Mouse (Mus musculus) spleen, embryonic (tissue): ENCODE results near the gene Bckdk.

Experiments
- CTCF ChIA-PET: fragments of 350-600 bp; sonication (Branson Sonifier 250); formaldehyde crosslinking; loops from one replicate; lab custom pipeline; 2022; lab: Charles Lee

Gene Bckdk

DNA sequence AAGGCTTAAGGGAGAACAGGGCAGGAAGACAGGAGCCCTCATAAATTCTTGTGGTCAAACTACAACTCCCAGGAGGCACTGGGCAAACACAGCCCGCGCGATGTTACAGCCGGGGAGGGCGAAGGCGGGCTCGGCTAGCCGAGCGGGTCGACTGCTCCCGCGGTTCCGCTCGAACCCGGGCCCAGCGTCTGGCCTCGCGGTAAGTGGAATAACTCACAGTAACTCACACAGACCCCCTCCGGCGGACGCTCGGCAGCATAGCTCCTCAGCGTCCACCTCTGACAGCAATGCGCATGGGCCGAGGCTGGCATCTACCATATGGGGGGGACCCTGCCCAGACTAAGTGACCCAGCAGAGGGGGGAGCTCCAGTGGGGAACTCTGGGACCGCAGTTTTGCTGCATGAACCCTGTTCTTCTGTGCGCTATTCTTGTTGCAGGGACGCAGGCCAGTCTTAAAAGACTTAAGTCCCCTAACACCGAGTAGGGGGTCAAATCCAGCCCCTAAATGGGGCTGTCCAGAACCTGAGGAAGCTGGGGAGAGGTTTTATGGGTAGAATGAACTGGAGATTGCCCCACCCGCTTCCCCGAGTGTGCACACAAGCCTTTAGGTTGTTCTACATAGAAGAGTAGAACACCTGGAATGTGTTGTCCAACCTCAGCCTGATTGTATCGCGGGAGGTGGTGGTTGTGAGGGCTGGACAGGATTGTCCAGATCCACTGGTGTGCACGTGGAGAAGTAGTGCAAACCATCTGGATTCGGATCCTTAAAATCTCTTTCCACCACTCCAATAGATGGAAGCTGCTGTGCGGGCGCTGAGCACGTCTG, at the start of gene Bckdk:
Gene Bckdk, plus strand, starts transcription at position 112 of the 826 bp plus-strand sequence.
- CTCF ChIA-PET: interaction anchor here (0.6 to 1.7 kb wide), 4 partner anchors 8 to 88 kb away, joined by 3 to 5 read pairs (median 3); partner anchors contain the start of gene Kat8

DNA sequence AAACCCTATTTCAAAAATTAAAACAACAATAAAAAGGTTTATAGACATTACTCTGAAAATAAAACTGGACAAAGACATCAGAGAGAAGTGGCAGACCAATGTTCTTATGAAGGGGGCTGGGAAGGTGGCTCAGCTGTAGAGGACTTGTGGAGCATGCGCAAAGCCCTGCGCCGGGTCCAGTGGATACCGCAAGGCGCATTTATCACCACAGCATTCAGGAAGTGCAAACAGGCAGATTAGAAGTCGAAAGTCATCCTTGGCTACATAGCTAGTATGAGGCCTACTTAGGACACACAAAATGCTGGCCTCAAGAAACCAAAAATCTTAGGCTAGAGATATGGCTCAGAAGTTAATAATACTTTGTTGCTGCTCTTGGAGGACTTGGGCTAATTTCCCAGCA, 45.6 kb upstream of the Bckdk start:
- CTCF ChIA-PET: interaction anchor here (1.0 kb wide), 1 partner anchor 564 kb away, joined by 5 read pairs; no protein-coding TSS in a partner anchor

- CTCF ChIA-PET: interaction anchor here (0.6 kb wide), 1 partner anchor 101 kb away, joined by 7 read pairs; no protein-coding TSS in a partner anchor
Observed at GRCm38 (mm10) chr7:127866434-127866833, 37.4 kb upstream of the Bckdk start.

DNA sequence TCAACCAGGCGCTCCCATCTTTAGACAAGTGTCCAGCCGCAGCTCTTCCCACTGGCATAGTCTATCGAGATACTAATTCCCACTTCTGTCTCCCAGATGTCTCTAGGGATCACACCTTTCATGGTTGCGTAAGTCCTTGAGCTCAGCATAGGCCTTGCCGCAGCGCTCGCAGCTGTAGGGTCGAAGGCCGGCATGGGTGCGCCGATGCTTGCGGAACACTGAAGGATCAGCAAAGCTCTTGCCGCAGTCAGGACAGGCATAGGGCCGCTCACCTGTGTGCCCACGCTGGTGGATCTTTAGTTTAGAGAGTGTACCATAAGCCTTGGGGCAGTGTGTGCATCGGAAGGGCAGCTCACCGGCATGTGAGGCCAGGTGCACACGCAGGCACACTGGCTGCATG, 36.2 kb upstream of the Bckdk start:
- CTCF ChIA-PET: no interaction called here

- CTCF ChIA-PET: interaction anchor here (0.5 kb wide), 1 partner anchor 187 kb away, joined by 6 read pairs; no protein-coding TSS in a partner anchor
Observed at GRCm38 (mm10) chr7:127869149-127869810, 34.6 kb upstream of the Bckdk start.

GRCm38 (mm10) chr7:127870136-127870821, 33.6 kb upstream of the Bckdk start:
- CTCF ChIA-PET: interaction anchor here (0.5 to 0.6 kb wide), 2 partner anchors 16 to 1117 kb away, joined by 3 to 5 read pairs; no protein-coding TSS in a partner anchor

DNA sequence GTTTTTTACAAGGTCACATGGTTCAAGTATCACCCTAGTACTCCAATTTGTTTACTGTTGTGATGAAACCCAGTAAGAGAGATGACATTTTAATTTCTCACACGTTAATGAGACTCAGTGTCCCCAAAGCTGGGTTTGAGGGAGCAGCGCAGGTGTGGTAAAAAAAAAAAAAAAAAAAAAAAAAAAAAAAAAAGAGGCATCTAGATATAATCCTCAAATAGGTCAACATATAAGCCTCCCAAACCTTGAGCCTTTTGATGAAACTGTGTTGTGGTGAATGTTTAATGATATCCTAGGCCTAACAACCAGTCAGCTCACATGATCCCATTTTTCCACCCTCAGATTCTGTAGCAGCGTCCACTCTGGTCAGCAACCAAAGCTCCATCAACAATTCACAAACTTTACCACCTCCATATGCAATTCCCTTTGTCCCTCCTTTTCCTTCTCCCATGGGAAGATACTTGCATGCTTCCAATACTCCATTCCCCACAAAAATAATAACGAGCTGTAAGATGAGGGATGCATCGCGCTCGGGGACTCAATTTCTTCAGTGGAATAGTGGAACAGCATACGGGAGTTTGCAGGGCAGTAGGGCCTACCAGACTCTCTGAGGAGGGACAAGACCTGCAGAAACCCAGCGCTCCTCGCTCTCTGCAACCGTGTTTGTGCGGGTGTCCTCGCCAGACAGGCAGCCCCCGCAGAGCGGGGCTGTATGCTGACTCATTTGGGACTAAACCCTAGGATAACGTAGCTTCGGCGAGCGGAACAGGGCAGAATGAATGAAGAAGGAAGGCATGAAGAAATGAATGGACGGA, 28.9 kb upstream of the Bckdk start:
- CTCF ChIA-PET: interaction anchor here (0.5 to 1.0 kb wide), 6 partner anchors 42 to 577 kb away, joined by 3 to 4 read pairs (median 3); no protein-coding TSS in a partner anchor

- CTCF ChIA-PET: interaction anchor here (0.5 to 0.7 kb wide), 4 partner anchors 47 to 578 kb away, joined by 3 to 4 read pairs (median 3); no protein-coding TSS in a partner anchor
Observed at GRCm38 (mm10) chr7:127875627-127876001, 28.3 kb upstream of the Bckdk start.

DNA sequence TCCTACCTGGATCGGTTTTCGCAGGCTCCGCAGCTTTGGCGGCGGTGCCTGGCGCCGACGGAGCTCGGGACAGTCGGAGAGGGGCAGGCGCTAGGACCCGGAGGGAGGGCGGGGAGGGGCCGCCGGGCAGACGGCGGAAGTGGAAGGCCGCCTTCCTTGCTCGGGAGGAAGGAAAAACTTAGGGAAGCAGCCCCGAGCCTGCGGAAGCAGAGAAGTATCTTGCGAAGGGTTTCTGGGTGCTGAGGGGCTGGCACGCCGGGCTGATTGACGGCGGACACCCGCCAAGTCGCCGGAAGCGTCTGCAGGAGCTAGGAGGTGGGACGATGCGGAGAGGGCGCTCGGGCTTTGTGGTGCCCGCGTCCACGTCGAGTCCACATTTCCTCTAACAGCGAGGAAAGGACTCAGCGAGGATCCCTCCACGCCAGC, 27.8 kb upstream of the Bckdk start, which contains the start of gene Zfp646:
Gene Zfp646, plus strand, starts transcription at position 181 of the 426 bp plus-strand sequence.
- CTCF ChIA-PET: interaction anchor here (0.6 kb wide), 2 partner anchors 47 to 1212 kb away, joined by 3 to 4 read pairs; no protein-coding TSS in a partner anchor

GRCm38 (mm10) chr7:127876467-127877348, 27.2 kb upstream of the Bckdk start, which contains the start of gene Zfp668:
Gene Zfp668 (minus strand): TSS chr7:127876828.
- CTCF ChIA-PET: interaction anchor here (0.6 kb wide), 1 partner anchor 1213 kb away, joined by 3 read pairs; no protein-coding TSS in a partner anchor

DNA sequence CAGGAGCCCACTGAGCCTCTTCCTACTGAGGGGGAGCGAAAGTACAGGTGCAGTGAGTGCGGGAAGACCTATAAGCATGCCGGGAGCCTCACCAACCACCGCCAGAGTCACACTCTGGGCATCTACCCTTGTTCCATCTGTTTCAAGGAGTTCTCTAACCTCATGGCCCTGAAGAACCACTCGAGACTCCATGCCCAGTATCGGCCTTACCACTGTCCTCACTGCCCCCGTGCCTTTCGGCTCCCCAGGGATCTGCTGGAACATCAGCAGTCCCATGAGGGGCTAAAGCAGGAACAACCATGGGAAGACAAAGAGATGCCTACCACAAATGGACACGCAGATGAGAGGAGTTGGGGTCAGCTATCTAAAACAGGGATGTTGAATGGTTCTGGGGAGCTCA, 24.6 kb upstream of the Bckdk start:
- CTCF ChIA-PET: interaction anchor here (1.4 kb wide), 1 partner anchor 25 kb away, joined by 5 read pairs; the partner anchor contains the start of gene Bckdk

- CTCF ChIA-PET: interaction anchor here (0.5 to 1.4 kb wide), 2 partner anchors 16 to 24 kb away, joined by 5 to 7 read pairs; partner anchors contain the start of gene Bckdk
Observed at GRCm38 (mm10) chr7:127880431-127880830, 23.5 kb upstream of the Bckdk start.

- CTCF ChIA-PET: interaction anchor here (0.6 kb wide), 1 partner anchor 15 kb away, joined by 5 read pairs; no protein-coding TSS in a partner anchor
Observed at GRCm38 (mm10) chr7:127885951-127886350, 17.9 kb upstream of the Bckdk start.

- CTCF ChIA-PET: no interaction called here
Observed at GRCm38 (mm10) chr7:127886551-127886950, 17.3 kb upstream of the Bckdk start.

GRCm38 (mm10) chr7:127887191-127887590, 16.7 kb upstream of the Bckdk start:
- CTCF ChIA-PET: no interaction called here

DNA sequence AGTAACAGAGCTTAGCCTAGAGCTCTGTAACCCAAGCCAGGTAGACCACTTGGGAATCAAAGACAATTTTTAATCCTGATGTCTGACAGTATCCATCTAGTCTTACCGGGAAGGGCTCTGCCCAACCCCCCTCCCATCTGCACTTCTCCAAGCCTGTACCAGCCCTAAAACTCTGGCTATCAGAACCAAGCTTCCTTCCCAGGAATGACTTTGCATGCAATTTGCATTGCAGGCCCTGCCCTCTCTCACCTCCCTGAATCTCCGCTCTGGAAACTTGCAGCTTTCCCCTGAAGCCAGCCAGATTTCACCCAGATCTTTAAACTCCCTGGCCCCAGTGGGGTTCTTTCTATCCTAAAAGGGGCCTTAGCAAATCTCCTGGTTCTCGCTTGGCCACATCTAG, 16.1 kb upstream of the Bckdk start:
- CTCF ChIA-PET: no interaction called here

DNA sequence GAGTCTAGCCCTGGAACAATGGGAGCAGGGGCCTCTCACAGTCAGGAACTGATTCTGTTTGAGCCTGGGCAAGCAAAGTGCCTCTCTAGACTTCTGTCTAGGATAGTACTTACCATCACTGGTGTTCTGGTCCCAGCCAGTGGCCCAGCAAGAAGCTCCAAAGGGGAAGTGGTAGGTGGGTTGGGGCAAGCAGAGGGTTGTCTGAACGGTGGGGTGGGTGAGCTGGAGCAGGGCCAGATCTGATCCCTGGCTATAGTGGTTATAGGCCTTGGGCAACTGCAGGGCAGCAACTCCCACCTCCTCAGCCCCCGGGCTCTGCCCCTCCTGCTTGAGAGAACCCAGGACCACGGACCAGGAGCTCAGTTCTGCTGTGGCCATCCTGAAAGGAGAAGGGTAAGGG, 15.1 kb upstream of the Bckdk start:
- CTCF ChIA-PET: no interaction called here

DNA sequence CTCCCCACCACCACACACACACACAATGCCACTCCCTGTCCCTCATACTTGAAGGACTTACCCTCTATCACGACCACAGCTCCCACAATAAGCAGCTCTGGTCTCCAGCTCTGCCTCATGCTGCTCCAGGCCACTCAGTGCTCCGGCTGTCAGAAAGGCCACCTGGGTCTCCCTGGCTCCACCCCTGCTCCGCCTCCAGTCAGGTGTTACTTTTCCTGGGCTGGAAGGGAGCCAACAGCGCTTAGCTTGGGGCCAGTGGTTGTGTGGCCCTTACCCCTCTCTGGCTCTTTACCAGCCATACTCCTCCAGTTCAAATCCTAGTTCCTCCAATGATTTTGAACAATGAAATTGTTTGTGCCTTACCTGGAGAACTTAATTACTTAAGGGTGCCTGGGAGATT, 13.1 kb upstream of the Bckdk start, which contains the start of gene Prss53:
Gene Prss53, minus strand, starts transcription at position 173 of the 400 bp plus-strand sequence.
- CTCF ChIA-PET: no interaction called here

- CTCF ChIA-PET: interaction anchor here (0.5 kb wide), 1 partner anchor 72 kb away, joined by 4 read pairs; no protein-coding TSS in a partner anchor
Observed at GRCm38 (mm10) chr7:127894480-127894879, 9.4 kb upstream of the Bckdk start.
